Mouse (Mus musculus) lung, postnatal 25 days (tissue): ENCODE results near the gene Cdca4.
A peak's percentile ranks its signal among the peaks of the same experiment; 100 is the strongest.

ENCODE experiments used
- DNase-seq: peaks from one replicate; pipeline ENCODE4 v3.0.0; 2022; ENCODE audit warnings: low spot score

The Cdca4 gene

DNA sequence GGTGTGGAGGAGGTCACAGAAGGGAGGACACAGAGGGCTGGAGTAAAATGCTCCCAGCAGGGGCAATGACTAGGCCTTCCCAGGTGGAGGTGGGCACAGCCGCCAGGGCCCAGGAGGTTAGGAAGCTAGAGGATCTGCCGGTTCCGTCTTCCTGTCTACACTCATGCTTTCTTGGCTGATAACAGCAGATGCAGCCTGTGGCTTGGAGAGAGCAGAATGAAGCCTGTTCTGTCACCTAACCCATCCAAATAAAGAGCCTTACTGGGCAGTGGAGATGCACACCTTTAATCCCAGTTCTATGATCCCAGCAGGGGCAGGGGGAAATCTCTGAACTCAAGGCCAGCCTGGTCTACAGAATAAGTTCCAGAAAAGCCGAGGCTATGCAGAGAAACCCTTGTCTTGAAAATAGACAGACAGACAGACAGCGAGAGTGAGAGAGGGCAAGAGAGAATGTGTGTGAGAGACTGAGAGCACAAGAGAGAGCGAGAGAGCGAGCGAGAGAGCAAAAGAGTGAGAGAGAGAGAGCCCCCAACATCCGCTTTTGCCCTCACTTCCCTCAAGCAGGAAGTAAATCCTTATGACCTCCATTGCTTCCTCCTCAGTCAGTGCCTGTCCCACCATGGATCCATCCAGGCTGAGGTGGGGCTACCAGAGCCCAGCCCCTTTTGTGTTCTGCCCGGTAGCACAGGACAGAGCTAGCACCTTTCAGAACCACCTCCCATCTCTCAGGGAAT, 29.8 kb downstream of the Cdca4 start:
- DNase-seq: no peak

GRCm38 (mm10) chr12:112798716-112799115, 30.5 kb downstream of the Cdca4 start:
- no peak for DNase-seq

DNA sequence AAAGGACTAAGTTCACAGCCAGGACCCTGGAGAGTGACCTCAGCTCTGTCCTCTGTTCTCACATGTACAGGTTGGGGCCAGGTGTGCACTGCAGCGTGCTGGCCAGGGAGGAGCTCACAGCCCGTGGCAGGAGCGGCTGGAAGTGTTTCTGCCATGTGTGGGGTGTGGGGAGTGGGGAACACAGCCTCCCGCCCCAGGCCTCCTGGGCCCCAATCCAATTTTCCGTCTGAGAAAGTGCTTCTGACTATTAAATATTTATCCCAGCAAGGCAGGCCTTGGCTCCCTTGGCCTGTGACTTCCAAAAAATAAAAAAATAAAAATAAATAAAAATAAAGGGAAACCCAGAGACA, 30.9 kb downstream of the Cdca4 start:
- no peak for DNase-seq

GRCm38 (mm10) chr12:112797672-112798331, 31.4 kb downstream of the Cdca4 start:
- no peak for DNase-seq

DNA sequence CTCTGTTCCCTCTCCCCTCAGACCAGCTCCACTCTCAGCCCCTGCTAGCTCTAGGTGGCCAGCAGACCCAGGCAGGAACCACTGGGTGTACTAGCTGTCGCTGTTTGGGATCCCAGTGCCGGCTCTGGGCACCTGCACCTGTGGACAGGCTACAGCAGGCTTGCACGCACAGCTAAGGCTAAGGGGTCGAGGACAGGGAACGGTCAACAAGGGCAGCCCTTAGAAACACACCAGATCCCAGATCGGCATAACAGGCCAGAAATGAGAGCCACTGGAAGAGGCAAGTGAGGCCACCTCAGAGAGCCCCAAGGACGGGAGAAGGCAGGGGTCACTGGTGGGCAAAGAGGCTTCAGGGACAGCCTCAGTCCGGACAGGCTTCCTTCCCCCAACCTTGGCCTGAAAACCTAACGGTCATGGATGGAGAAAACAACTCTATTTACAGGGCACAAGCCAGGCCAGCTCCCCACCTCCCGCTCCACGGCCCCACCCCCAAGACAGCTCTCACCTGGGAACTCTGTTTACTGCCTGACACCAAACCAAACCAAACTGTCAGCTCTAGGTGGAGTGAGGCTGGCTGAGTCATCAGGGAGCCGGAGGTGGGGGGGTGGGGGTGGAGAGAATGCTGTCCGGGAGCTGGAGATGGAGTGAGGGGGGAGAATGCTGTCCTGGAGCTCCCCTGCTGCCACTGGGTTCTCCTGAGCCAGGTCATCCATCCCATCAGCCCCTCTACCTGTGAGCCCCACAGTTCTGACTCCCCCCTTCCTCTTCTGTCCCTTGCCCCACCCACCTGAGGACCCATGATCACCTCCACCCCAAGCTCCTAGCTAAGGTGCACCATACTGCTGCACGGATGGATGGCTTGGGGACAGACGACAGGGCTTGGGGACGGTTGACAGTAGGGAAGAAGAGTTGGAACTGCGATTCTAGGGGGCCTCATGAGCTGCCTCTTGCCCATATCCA, 32.4 kb downstream of the Cdca4 start:
- DNase-seq: no peak

- peak; percentile 47 for DNase-seq
These were observed 33.6 kb downstream of the Cdca4 start for GRCm38 (mm10) chr12:112795466-112796104.

- DNase-seq: no peak
These were observed 34.2 kb downstream of the Cdca4 start for GRCm38 (mm10) chr12:112794998-112795397.

DNA sequence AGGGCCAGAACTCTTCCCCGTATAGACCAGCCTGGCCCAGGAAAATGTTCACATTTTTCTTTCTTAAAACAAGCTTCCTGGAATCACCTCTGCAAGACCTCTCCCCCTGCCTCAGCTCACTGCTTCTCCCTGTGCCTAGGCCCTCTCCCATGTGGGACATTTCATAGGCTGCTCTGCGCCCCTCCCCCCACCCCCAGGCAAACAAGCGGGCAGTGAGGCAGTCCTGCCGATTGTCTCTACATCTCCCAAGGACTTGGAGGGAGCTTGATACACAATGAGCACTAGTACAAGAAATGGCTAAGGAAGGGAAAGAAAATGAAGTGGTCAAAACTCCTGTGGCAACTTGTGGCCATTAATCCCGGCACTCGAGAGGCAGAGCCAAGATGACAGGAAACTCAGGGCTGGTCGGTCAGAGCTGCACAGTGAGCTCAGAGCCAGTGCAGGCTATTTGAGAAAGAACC, 34.8 kb downstream of the Cdca4 start:
- DNase-seq: no peak

DNA sequence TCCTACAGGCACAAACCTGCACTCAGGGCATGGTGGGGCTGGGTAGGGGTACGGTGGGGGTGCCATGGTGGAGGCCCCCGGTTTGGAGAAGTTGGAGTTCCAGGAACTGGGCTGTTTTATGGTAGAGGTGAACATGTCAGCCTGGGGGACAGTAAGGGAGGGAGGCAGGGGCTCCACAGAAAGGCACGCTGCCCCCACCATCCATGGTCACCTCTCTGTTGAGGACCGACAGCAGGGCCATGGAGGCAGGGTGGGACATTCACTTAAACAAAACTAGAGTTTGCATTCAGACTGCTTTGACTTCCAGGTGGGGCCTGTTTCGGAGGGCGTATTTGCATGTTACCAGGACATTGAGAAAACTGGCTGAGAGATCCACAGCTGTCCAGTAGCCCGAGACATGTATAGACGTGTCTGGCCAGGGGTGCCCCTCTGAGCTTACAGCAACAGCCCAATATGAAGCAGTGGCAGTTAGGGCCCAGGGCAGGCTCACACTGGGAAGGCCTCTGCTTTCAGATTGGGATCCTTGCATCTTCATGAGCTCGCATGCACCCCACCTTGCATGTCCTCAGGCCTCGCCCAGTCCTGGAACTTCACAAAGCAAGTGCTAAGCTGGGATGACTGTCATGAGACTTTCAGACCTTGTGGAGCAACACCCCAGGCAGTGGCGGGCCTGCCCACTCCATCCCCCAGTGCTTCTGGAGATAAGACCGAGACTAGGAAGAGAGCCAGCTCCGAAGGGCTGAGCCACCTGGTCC, 35.4 kb downstream of the Cdca4 start:
- DNase-seq: peak; percentile 61

- no peak for DNase-seq
These were observed 38.2 kb downstream of the Cdca4 start for GRCm38 (mm10) chr12:112791026-112791425.

DNA sequence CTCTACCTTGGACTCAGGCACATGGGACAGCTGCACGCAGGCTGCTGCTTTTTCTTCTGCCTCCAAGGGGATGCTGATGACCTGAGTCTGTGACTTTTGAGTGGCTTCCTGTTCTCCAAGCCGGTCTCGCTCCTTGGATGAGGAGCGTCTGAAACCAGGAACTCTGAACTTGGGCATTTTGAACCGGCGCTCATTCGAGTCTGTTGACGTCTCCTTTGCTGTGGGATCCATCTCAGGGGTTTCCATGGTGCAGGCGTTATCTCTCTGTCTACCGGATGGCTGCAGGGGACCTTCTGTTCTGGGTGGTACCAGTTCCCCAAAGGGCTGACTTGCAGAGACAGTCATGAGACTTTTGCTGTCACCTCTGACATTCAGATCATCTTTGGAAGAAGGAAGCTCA, 54.7 kb downstream of the Cdca4 start:
- no peak for DNase-seq

- no peak for DNase-seq
These were observed 55.2 kb downstream of the Cdca4 start for GRCm38 (mm10) chr12:112774026-112774425.

- no peak for DNase-seq
These were observed 55.9 kb downstream of the Cdca4 start for GRCm38 (mm10) chr12:112773366-112773765.

DNA sequence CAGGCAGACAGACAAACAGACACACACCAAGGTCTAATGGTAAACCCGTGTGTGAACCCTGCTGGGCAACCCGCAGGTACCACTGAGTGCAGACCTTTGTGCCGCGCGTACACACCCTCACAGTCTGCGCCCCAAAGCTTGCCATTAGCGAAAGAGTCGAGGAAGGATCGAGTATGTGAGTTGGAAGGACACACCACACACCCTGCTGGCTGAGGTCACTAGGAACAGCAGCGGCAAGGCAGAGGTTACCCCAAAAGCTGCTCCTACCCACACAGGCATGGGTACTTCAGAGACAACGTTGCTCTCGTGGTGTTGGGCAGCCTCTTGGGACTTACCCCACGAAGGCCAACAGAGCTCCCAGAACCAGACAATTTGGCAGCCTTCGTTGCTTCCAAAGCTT, 56.9 kb downstream of the Cdca4 start:
- no peak for DNase-seq

DNA sequence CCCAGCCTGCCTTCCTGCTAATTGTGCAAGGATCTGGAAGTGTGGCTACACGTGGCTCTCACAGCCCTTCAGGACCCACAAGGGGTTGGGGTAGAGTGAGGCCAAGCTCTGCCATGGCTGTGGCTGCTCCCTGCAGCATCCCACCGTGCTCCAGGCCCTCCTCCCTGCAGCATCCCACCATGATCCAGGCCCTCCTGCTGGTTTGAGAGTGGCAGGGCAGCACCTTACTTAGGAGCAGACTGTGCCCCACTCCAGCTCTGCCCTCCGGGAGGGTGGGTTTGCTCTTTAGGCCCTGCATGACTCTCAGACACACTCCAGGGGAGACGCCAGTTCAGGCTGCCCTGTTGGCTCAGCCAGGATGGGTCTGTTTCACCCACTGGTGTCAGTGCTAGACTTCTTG, 58.8 kb downstream of the Cdca4 start:
- no peak for DNase-seq
